Mouse (Mus musculus) forebrain, embryonic 13.5 days (tissue): ENCODE results near the gene Ism2. TPM values are rescaled to one million over a fixed set of nuclear protein-coding genes. Genes with fewer than 3 reads are reported as not detected.

Experiments
- ATAC-seq: fragments of 200-750 bp; cut with Nextera tagmentation; 2 replicates; pipeline ENCODE4 v1.8.0; 2017
- H3K27ac ChIP-seq: fragments of 300-500 bp; sonication (generic); 2 replicates; pipeline ENCODE4 v1.5.1; 2015; ENCODE audit warnings: inconsistent platforms, mild to moderate bottlenecking, moderate library complexity
- H3K27me3 ChIP-seq: fragments of 300-500 bp; sonication (generic); 2 replicates; pipeline ENCODE4 v1.6.1; 2015; ENCODE audit warnings: mild to moderate bottlenecking, inconsistent platforms
- H3K36me3 ChIP-seq: fragments of 300-500 bp; sonication (generic); 2 replicates; pipeline ENCODE4 v1.6.1; 2015; ENCODE audit warnings: mild to moderate bottlenecking, inconsistent platforms; ENCODE audit not compliant: poor library complexity, severe bottlenecking
- H3K4me1 ChIP-seq: fragments of 300-500 bp; sonication (generic); 2 replicates; pipeline ENCODE4 v1.6.1; 2015; ENCODE audit warnings: inconsistent platforms
- H3K4me2 ChIP-seq: fragments of 300-500 bp; sonication (generic); 2 replicates; pipeline ENCODE4 v1.6.1; 2015; ENCODE audit warnings: inconsistent platforms, mild to moderate bottlenecking, moderate library complexity
- H3K4me3 ChIP-seq: fragments of 300-500 bp; sonication (generic); 2 replicates; pipeline ENCODE4 v1.5.1; 2015; ENCODE audit warnings: mild to moderate bottlenecking, inconsistent platforms
- H3K9ac ChIP-seq: fragments of 300-500 bp; sonication (generic); 2 replicates; pipeline ENCODE4 v1.6.1; 2015; ENCODE audit warnings: mild to moderate bottlenecking, inconsistent platforms
- H3K9me3 ChIP-seq: fragments of 300-500 bp; sonication (generic); replicated peaks from 2 replicates; pipeline ENCODE4 v1.6.1; 2016; ENCODE audit warnings: inconsistent platforms
- whole genome bisulfite sequencing: fragments of 180-500 bp; shearing (Covaris S2); methylation state at CpG from one replicate; pipeline ENCODE4 v1.1.7; 2015; 5-methylcytosine and 5-hydroxymethylcytosine counted together
- polyA plus RNA-seq: library from polyadenylated mRNA; unstranded; fragments of >200 nt; fragmentation: Nextera tagmentation; extraction: Ambion mirVana; gene quantifications from 2 replicates; pipeline ENCODE4 v1.2.1, GENCODE M21; 2015

Ism2 gene
- polyA plus RNA-seq = 1.5 and 2.6 TPM in 2 replicates

- H3K4me1 ChIP-seq = peaks cover 19% of the 10 kb centered on the region
- H3K36me3 ChIP-seq = no peaks in the 10 kb centered on the region
- peak within 1 kb of the TSS; percentile 78 for H3K9ac ChIP-seq
- H3K4me3 ChIP-seq = peak within 1 kb of the TSS; percentile 74
- ATAC-seq = peak; percentile 77
- H3K27ac ChIP-seq = no peak within 1 kb of the TSS
- no peaks in the 10 kb centered on the region for H3K9me3 ChIP-seq
- H3K4me2 ChIP-seq = peak within 1 kb of the TSS; percentile 98
- under 1% methylated on average over 64 of the region's 86 CpGs for WGBS
- peaks cover 39% of the 10 kb centered on the region for H3K27me3 ChIP-seq
Observed at GRCm38 (mm10) chr12:87299657-87300440, at the start of gene Ism2. TSS of gene Ism2 (minus strand) at chr12:87299705.

GRCm38 (mm10) chr12:87348029-87348428, 48.5 kb upstream of the Ism2 start:
- 77% methylated on average over 2 of the region's 2 CpGs for WGBS
- no peak for ATAC-seq
- Histone ChIP-seq H3K4me2 (no peak overlapping the region), H3K4me1 (no peaks in the 10 kb centered on the region), H3K4me3 (no peak overlapping the region), H3K27ac (no peak overlapping the region), H3K9me3 (no peaks in the 10 kb centered on the region), H3K27me3 (no peaks in the 10 kb centered on the region), H3K9ac (no peak overlapping the region), H3K36me3 (peaks cover 10% of the 10 kb centered on the region)

- peaks cover 10% of the 10 kb centered on the region for H3K36me3 ChIP-seq
- 91% methylated on average over 2 of the region's 2 CpGs for WGBS
- no peak overlapping the region for H3K27ac ChIP-seq
- no peak overlapping the region for H3K4me3 ChIP-seq
- H3K4me1 ChIP-seq = no peaks in the 10 kb centered on the region
- H3K4me2 ChIP-seq = no peak overlapping the region
- no peak for ATAC-seq
- no peak overlapping the region for H3K9ac ChIP-seq
- no peaks in the 10 kb centered on the region for H3K27me3 ChIP-seq
- no peaks in the 10 kb centered on the region for H3K9me3 ChIP-seq
Observed at GRCm38 (mm10) chr12:87347511-87347910, 48.0 kb upstream of the Ism2 start.

- Histone ChIP-seq H3K4me3 (no peak overlapping the region), H3K9ac (no peak overlapping the region), H3K27ac (no peak overlapping the region), H3K4me2 (no peak overlapping the region), H3K36me3 (peaks cover 17% of the 10 kb centered on the region), H3K27me3 (no peaks in the 10 kb centered on the region), H3K9me3 (no peaks in the 10 kb centered on the region), H3K4me1 (no peaks in the 10 kb centered on the region)
- ATAC-seq = no peak
Observed at GRCm38 (mm10) chr12:87343084-87343605, 43.6 kb upstream of the Ism2 start.

GRCm38 (mm10) chr12:87338082-87338481, 38.6 kb upstream of the Ism2 start:
- Histone ChIP-seq H3K4me2 (no peak overlapping the region), H3K36me3 (peaks cover 10% of the 10 kb centered on the region; the same call in 1 of the 2 replicates), H3K4me1 (no peaks in the 10 kb centered on the region), H3K27ac (no peak overlapping the region), H3K9ac (no peak overlapping the region), H3K27me3 (no peaks in the 10 kb centered on the region), H3K4me3 (no peak overlapping the region), H3K9me3 (no peaks in the 10 kb centered on the region)
- 95% methylated on average over 4 of the region's 4 CpGs for WGBS
- ATAC-seq = no peak

GRCm38 (mm10) chr12:87334886-87335285, 35.4 kb upstream of the Ism2 start:
- WGBS = 24% methylated on average over 2 of the region's 2 CpGs
- peaks cover 23% of the 10 kb centered on the region for H3K4me1 ChIP-seq
- peaks cover 2% of the 10 kb centered on the region; the same call in 1 of the 2 replicates for H3K27me3 ChIP-seq
- no peak overlapping the region for H3K27ac ChIP-seq
- H3K9ac ChIP-seq = no peak overlapping the region
- ATAC-seq = no peak
- H3K4me2 ChIP-seq = no peak overlapping the region
- 0 out of 2 replicates have a peak, but pooled peaks cover 4% of the 10 kb centered on the region for H3K36me3 ChIP-seq
- H3K9me3 ChIP-seq = no peaks in the 10 kb centered on the region
- no peak overlapping the region for H3K4me3 ChIP-seq

- no peak overlapping the region for H3K4me3 ChIP-seq
- ATAC-seq = no peak
- H3K27ac ChIP-seq = no peak overlapping the region
- no peaks in the 10 kb centered on the region for H3K9me3 ChIP-seq
- no peak overlapping the region for H3K9ac ChIP-seq
- H3K27me3 ChIP-seq = peaks cover 9% of the 10 kb centered on the region; the same call in 1 of the 2 replicates
- no peak overlapping the region for H3K4me2 ChIP-seq
- peaks cover 23% of the 10 kb centered on the region for H3K4me1 ChIP-seq
- H3K36me3 ChIP-seq = 0 out of 2 replicates have a peak, but pooled peaks cover 4% of the 10 kb centered on the region
Observed at GRCm38 (mm10) chr12:87333794-87334193, 34.3 kb upstream of the Ism2 start.

GRCm38 (mm10) chr12:87332511-87332910, 33.0 kb upstream of the Ism2 start:
- peaks cover 10% of the 10 kb centered on the region; the same call in 1 of the 2 replicates for H3K27me3 ChIP-seq
- H3K4me3 ChIP-seq = no peak overlapping the region
- H3K4me1 ChIP-seq = peaks cover 31% of the 10 kb centered on the region
- 83% methylated on average over 4 of the region's 4 CpGs for WGBS
- H3K9ac ChIP-seq = no peak overlapping the region
- no peak overlapping the region for H3K27ac ChIP-seq
- H3K4me2 ChIP-seq = no peak overlapping the region
- H3K36me3 ChIP-seq = 0 out of 2 replicates have a peak, but pooled peaks cover 4% of the 10 kb centered on the region
- H3K9me3 ChIP-seq = no peaks in the 10 kb centered on the region
- no peak for ATAC-seq

- Histone ChIP-seq H3K9ac (no peak overlapping the region), H3K27me3 (peaks cover 10% of the 10 kb centered on the region; the same call in 1 of the 2 replicates), H3K4me3 (no peak overlapping the region), H3K9me3 (no peaks in the 10 kb centered on the region), H3K27ac (no peak overlapping the region), H3K4me2 (no peak overlapping the region), H3K36me3 (0 out of 2 replicates have a peak, but pooled peaks cover 4% of the 10 kb centered on the region), H3K4me1 (peaks cover 35% of the 10 kb centered on the region)
- WGBS = 27% methylated on average over 5 of the region's 5 CpGs
- no peak for ATAC-seq
Observed at GRCm38 (mm10) chr12:87331908-87332307, 32.4 kb upstream of the Ism2 start.

GRCm38 (mm10) chr12:87331053-87331456, 31.6 kb upstream of the Ism2 start:
- Histone ChIP-seq H3K36me3 (0 out of 2 replicates have a peak, but pooled peaks cover 4% of the 10 kb centered on the region), H3K4me1 (peaks cover 41% of the 10 kb centered on the region), H3K27ac (no peak overlapping the region), H3K9me3 (no peaks in the 10 kb centered on the region), H3K4me3 (no peak overlapping the region), H3K4me2 (no peak overlapping the region), H3K27me3 (peaks cover 13% of the 10 kb centered on the region; the same call in 1 of the 2 replicates), H3K9ac (no peak overlapping the region)
- ATAC-seq = no peak
- 37% methylated on average over 6 of the region's 6 CpGs for WGBS

- WGBS = 69% methylated on average over 2 of the region's 2 CpGs
- Histone ChIP-seq H3K4me1 (peaks cover 44% of the 10 kb centered on the region), H3K36me3 (0 out of 2 replicates have a peak, but pooled peaks cover 4% of the 10 kb centered on the region), H3K9ac (no peak overlapping the region), H3K4me2 (no peak overlapping the region), H3K9me3 (no peaks in the 10 kb centered on the region), H3K4me3 (no peak overlapping the region), H3K27ac (no peak overlapping the region), H3K27me3 (peaks cover 14% of the 10 kb centered on the region; the same call in 1 of the 2 replicates)
- ATAC-seq = no peak
Observed at GRCm38 (mm10) chr12:87330213-87330612, 30.7 kb upstream of the Ism2 start.

- ATAC-seq = peak; percentile 30; the same call in 1 of the 2 replicates
Observed at GRCm38 (mm10) chr12:87328025-87328424, 28.5 kb upstream of the Ism2 start.

More at GRCm38 (mm10) chr12:87328025-87328424, 28.5 kb upstream of the Ism2 start:
- Histone ChIP-seq H3K4me3 (no peak overlapping the region), H3K9ac (no peak overlapping the region), H3K27me3 (peaks cover 14% of the 10 kb centered on the region; the same call in 1 of the 2 replicates), H3K9me3 (no peaks in the 10 kb centered on the region), H3K27ac (no peak overlapping the region), H3K4me1 (peaks cover 44% of the 10 kb centered on the region), H3K4me2 (no peak overlapping the region), H3K36me3 (no peaks in the 10 kb centered on the region)
- WGBS = 8% methylated on average over 4 of the region's 4 CpGs
